Mouse (Mus musculus) myocyte (in vitro differentiated cells): ENCODE measurements at regions not wholly inside any gene's neighbourhood (a gene's known extent, or its start where the extent isn't known, plus 50 kb on each side); places are given as distances from the start of the nearest gene placed in this dataset.

Source experiments
- CEBPB ChIP-seq: IDR thresholded peaks from 2 replicates; pipeline ENCODE4 v1.6.1; 2011; ENCODE audit warnings: mild to moderate bottlenecking, moderate library complexity; ENCODE audit not compliant: poor library complexity, insufficient read depth, severe bottlenecking
- E2F4 ChIP-seq: IDR thresholded peaks from one replicate; pipeline ENCODE4 v1.6.1; 2011; ENCODE audit warnings: mild to moderate bottlenecking, control low read depth, moderate library complexity; ENCODE audit not compliant: insufficient read depth
- MAX ChIP-seq: IDR thresholded peaks from one replicate; pipeline ENCODE4 v1.6.1; 2011; ENCODE audit warnings: low read depth, mild to moderate bottlenecking, control low read depth
- MYOD1 ChIP-seq, 3 experiments: IDR thresholded peaks; one replicate each; pipeline ENCODE4 v1.6.1; 2011; ENCODE audit warnings: control low read depth in 2 of 3, low read depth in 2 of 3, mild to moderate bottlenecking in 2 of 3, moderate library complexity in 1 of 3; ENCODE audit not compliant: insufficient read length in 2 of 3, control insufficient read depth in 1 of 3
- MYOG ChIP-seq, 3 experiments: IDR thresholded peaks; one replicate each; pipeline ENCODE4 v1.6.1; 2011; ENCODE audit warnings: control low read depth in 2 of 3, low read depth in 2 of 3, mild to moderate bottlenecking in 2 of 3; ENCODE audit not compliant: insufficient read length in 2 of 3, control insufficient read depth in 1 of 3, insufficient read depth in 1 of 3
- POLR2A ChIP-seq: IDR thresholded peaks from one replicate; pipeline ENCODE4 v1.6.1; 2011; ENCODE audit warnings: low read depth, mild to moderate bottlenecking, control low read depth, moderate library complexity; ENCODE audit not compliant: insufficient read length
- POLR2AphosphoS2 ChIP-seq: IDR thresholded peaks from one replicate; pipeline ENCODE4 v1.6.1; 2011; ENCODE audit warnings: low read depth, control low read depth; ENCODE audit not compliant: insufficient read length
- REST ChIP-seq: IDR thresholded peaks from one replicate; pipeline ENCODE4 v1.6.1; 2011; ENCODE audit warnings: mild to moderate bottlenecking, control low read depth, moderate library complexity; ENCODE audit not compliant: insufficient read depth, insufficient read length
- SRF ChIP-seq: IDR thresholded peaks from one replicate; pipeline ENCODE4 v1.6.1; 2011; ENCODE audit warnings: low read depth; ENCODE audit not compliant: control insufficient read depth, insufficient read length
- TCF12 ChIP-seq: IDR thresholded peaks from one replicate; pipeline ENCODE4 v1.6.1; 2011; ENCODE audit warnings: mild to moderate bottlenecking, control low read depth; ENCODE audit not compliant: poor library complexity, insufficient read depth, severe bottlenecking
- TCF3 ChIP-seq: IDR thresholded peaks from one replicate; pipeline ENCODE4 v1.6.1; 2011; ENCODE audit warnings: low read depth, control low read depth; ENCODE audit not compliant: insufficient read length
- USF1 ChIP-seq: IDR thresholded peaks from one replicate; pipeline ENCODE4 v1.6.1; 2011; ENCODE audit warnings: low read depth, mild to moderate bottlenecking, control low read depth, moderate library complexity

DNA sequence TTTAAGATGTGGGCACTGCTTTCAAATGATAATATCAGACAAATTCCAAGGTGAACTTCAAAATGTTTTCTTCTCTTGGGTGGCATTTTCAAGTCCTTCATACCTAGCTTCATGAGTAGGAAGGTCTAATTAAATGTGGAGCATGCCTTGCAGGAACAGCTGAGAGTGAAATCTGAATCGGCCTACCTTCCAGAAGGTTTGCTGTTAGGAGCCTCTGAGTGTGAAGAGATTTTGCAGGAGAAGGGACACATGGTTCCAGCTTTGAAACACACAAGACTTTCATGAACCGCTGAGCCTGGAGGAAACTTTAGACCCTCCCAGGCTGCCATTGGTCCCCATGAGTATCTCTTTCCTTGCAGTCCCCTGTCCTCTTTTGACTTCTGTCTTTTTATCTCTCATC is 279.2 kb downstream of the Kcna4 start:
- TF ChIP-seq POLR2A: no peak
- no peak for TF ChIP-seq E2F4
- no peak for TF ChIP-seq POLR2AphosphoS2
- TF ChIP-seq CEBPB: no peak
- no peak for TF ChIP-seq MYOD1 (IDR thresholded peaks at IDR 0.05; ENCODE audit: control insufficient read depth in 1 of 3, insufficient read length in 2 of 3, low read depth in 2 of 3)
- no peak for TF ChIP-seq SRF
- TF ChIP-seq MYOG (IDR thresholded peaks at IDR 0.05; ENCODE audit: control insufficient read depth in 1 of 3, insufficient read depth in 1 of 3, insufficient read length in 2 of 3, low read depth in 2 of 3): no peak
- TF ChIP-seq REST: no peak
- TF ChIP-seq TCF3: no peak
- TF ChIP-seq MAX: no peak
- no peak for TF ChIP-seq TCF12
- TF ChIP-seq USF1: no peak
